Mouse (Mus musculus) myocyte (in vitro differentiated cells): ENCODE results near the gene Tpm1. TPM values are rescaled to one million over a fixed set of nuclear protein-coding genes. Genes with fewer than 3 reads are reported as not detected.

ENCODE experiments used
- H3K27me3 ChIP-seq: one replicate; pipeline ENCODE4 v1.6.1; 2011; ENCODE audit not compliant: control insufficient read depth, insufficient read depth, insufficient read length
- H3K36me3 ChIP-seq: one replicate; pipeline ENCODE4 v1.6.1; 2011; ENCODE audit not compliant: control insufficient read depth, insufficient read depth
- H3K4me2 ChIP-seq: one replicate; pipeline ENCODE4 v1.6.1; 2011; ENCODE audit warnings: low read depth, control low read depth
- H3K4me3 ChIP-seq: one replicate; pipeline ENCODE4 v1.5.1; 2011; ENCODE audit warnings: mild to moderate bottlenecking, control low read depth, moderate library complexity
- H3K79me2 ChIP-seq: one replicate; pipeline ENCODE4 v1.6.1; 2011; ENCODE audit not compliant: control insufficient read depth, insufficient read depth
- H3ac ChIP-seq: one replicate; pipeline ENCODE4 v1.6.1; 2011; ENCODE audit not compliant: control insufficient read depth, insufficient read length
- CEBPB ChIP-seq: IDR thresholded peaks from 2 replicates; pipeline ENCODE4 v1.6.1; 2011; ENCODE audit warnings: mild to moderate bottlenecking, moderate library complexity; ENCODE audit not compliant: poor library complexity, insufficient read depth, severe bottlenecking
- E2F4 ChIP-seq: IDR thresholded peaks from one replicate; pipeline ENCODE4 v1.6.1; 2011; ENCODE audit warnings: mild to moderate bottlenecking, control low read depth, moderate library complexity; ENCODE audit not compliant: insufficient read depth
- MAX ChIP-seq: IDR thresholded peaks from one replicate; pipeline ENCODE4 v1.6.1; 2011; ENCODE audit warnings: low read depth, mild to moderate bottlenecking, control low read depth
- MYOD1 ChIP-seq, 3 experiments: IDR thresholded peaks; one replicate each; pipeline ENCODE4 v1.6.1; 2011; ENCODE audit warnings: control low read depth in 2 of 3, low read depth in 2 of 3, mild to moderate bottlenecking in 2 of 3, moderate library complexity in 1 of 3; ENCODE audit not compliant: insufficient read length in 2 of 3, control insufficient read depth in 1 of 3
- MYOG ChIP-seq, 3 experiments: IDR thresholded peaks; one replicate each; pipeline ENCODE4 v1.6.1; 2011; ENCODE audit warnings: control low read depth in 2 of 3, low read depth in 2 of 3, mild to moderate bottlenecking in 2 of 3; ENCODE audit not compliant: insufficient read length in 2 of 3, control insufficient read depth in 1 of 3, insufficient read depth in 1 of 3
- POLR2A ChIP-seq: IDR thresholded peaks from one replicate; pipeline ENCODE4 v1.6.1; 2011; ENCODE audit warnings: low read depth, mild to moderate bottlenecking, control low read depth, moderate library complexity; ENCODE audit not compliant: insufficient read length
- POLR2AphosphoS2 ChIP-seq: IDR thresholded peaks from one replicate; pipeline ENCODE4 v1.6.1; 2011; ENCODE audit warnings: low read depth, control low read depth; ENCODE audit not compliant: insufficient read length
- REST ChIP-seq: IDR thresholded peaks from one replicate; pipeline ENCODE4 v1.6.1; 2011; ENCODE audit warnings: mild to moderate bottlenecking, control low read depth, moderate library complexity; ENCODE audit not compliant: insufficient read depth, insufficient read length
- SRF ChIP-seq: IDR thresholded peaks from one replicate; pipeline ENCODE4 v1.6.1; 2011; ENCODE audit warnings: low read depth; ENCODE audit not compliant: control insufficient read depth, insufficient read length
- TCF12 ChIP-seq: IDR thresholded peaks from one replicate; pipeline ENCODE4 v1.6.1; 2011; ENCODE audit warnings: mild to moderate bottlenecking, control low read depth; ENCODE audit not compliant: poor library complexity, insufficient read depth, severe bottlenecking
- TCF3 ChIP-seq: IDR thresholded peaks from one replicate; pipeline ENCODE4 v1.6.1; 2011; ENCODE audit warnings: low read depth, control low read depth; ENCODE audit not compliant: insufficient read length
- USF1 ChIP-seq: IDR thresholded peaks from one replicate; pipeline ENCODE4 v1.6.1; 2011; ENCODE audit warnings: low read depth, mild to moderate bottlenecking, control low read depth, moderate library complexity
- polyA plus RNA-seq: library from polyadenylated mRNA; unstranded; fragments of >200 nt; fragmentation: generic; extraction: Trizol; gene quantifications from one replicate; pipeline ENCODE4 v1.2.1, GENCODE M21; 2012; ENCODE audit warnings: missing spikeins

Gene Tpm1
- polyA plus RNA-seq, 1 experiment = 1,921 TPM

DNA sequence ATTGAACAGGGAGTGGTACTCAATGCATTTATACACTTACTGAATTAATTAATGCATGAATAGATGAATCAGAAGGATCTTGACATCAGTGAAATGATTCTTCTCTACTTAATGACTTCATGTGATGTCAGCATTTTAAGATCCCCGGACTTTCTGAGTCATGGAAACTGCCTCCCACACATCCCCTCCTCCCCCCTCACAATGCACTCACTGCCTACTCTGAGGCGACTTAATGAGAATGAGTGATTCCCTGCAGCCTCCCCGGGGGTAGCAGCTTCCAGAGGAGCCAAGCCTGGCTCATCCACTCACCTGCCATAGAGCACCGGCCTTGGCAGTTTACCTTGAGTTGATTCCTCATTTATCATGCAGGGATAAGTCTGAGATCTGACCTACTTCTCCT, 46.0 kb downstream of the Tpm1 start:
- no peaks in the 10 kb centered on the region for H3K79me2 ChIP-seq
- TF ChIP-seq E2F4 (no peak), TCF3 (no peak), MAX (no peak), CEBPB (no peak), TCF12 (no peak), USF1 (no peak)
- H3K4me2 ChIP-seq = no peak overlapping the region
- no peak overlapping the region for H3K4me3 ChIP-seq
- no peaks in the 10 kb centered on the region for H3K27me3 ChIP-seq
- no peak overlapping the region for H3ac ChIP-seq
- H3K36me3 ChIP-seq = no peaks in the 10 kb centered on the region

DNA sequence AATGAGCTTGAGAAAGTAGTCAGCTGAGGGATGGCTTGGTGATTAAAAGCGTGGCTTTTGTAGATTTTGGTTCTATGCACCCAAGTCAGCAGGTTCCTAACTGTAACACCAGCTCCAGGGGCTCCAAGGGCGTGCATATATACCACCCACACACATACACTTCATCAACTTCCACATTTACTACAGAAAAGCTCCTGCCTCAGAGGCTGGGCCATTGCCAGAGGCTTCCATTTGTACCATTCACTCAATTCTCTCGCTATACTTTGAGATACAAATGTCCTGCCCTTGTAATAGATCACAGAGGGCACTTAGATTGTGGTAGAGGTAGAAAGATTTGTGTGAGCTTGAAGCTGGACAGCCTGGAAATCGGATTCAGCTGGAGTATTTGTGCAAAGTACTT, 47.7 kb downstream of the Tpm1 start:
- TF ChIP-seq MYOD1 (IDR thresholded peaks at IDR 0.05; ENCODE audit: control insufficient read depth in 1 of 3, insufficient read length in 2 of 3, low read depth in 2 of 3) (no peak), TCF3 (no peak), MAX (no peak), REST (no peak), E2F4 (no peak)
- Histone ChIP-seq H3K4me3 (no peak overlapping the region), H3K4me2 (peak overlapping the region; percentile 25), H3K36me3 (no peaks in the 10 kb centered on the region), H3K27me3 (no peaks in the 10 kb centered on the region), H3ac (no peak overlapping the region), H3K79me2 (no peaks in the 10 kb centered on the region)

DNA sequence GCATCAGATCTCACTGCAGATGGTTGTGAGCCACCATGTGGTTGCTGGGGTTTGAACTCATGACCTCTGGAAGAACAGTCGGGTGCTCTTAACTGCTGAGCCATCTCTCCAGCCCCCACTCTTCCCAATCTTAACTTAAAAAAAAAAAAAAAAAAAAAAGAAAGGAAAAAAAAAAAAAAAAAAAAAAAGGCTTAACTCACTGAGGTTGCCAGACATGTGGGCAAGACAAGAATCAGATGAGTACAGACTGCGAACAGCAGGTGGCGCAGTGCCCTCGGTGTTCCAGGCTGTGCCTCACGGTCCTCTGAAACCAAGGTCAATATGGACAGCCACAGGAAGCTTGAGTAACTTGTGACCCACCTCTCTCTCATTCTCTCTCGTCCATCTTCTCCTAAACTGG, 48.2 kb downstream of the Tpm1 start:
- Histone ChIP-seq H3K79me2 (no peaks in the 10 kb centered on the region), H3K4me2 (peak overlapping the region; percentile 25), H3K4me3 (no peak overlapping the region), H3K36me3 (no peaks in the 10 kb centered on the region), H3K27me3 (no peaks in the 10 kb centered on the region), H3ac (no peak overlapping the region)
- no peak for TF ChIP-seq POLR2A
- peak in 1 of 3 experiments; percentile 12 for TF ChIP-seq MYOD1 (IDR thresholded peaks at IDR 0.05; ENCODE audit: control insufficient read depth in 1 of 3, insufficient read length in 2 of 3, low read depth in 2 of 3)

GRCm38 (mm10) chr9:66999698-67000097, 49.5 kb downstream of the Tpm1 start:
- no peak overlapping the region for H3K4me2 ChIP-seq
- H3K27me3 ChIP-seq = no peaks in the 10 kb centered on the region
- no peaks in the 10 kb centered on the region for H3K79me2 ChIP-seq
- TF ChIP-seq TCF12 (no peak), CEBPB (no peak), USF1 (no peak), SRF (no peak), REST (no peak), POLR2AphosphoS2 (no peak), MAX (no peak)
- no peaks in the 10 kb centered on the region for H3K36me3 ChIP-seq
- no peak overlapping the region for H3K4me3 ChIP-seq
- H3ac ChIP-seq = no peak overlapping the region

DNA sequence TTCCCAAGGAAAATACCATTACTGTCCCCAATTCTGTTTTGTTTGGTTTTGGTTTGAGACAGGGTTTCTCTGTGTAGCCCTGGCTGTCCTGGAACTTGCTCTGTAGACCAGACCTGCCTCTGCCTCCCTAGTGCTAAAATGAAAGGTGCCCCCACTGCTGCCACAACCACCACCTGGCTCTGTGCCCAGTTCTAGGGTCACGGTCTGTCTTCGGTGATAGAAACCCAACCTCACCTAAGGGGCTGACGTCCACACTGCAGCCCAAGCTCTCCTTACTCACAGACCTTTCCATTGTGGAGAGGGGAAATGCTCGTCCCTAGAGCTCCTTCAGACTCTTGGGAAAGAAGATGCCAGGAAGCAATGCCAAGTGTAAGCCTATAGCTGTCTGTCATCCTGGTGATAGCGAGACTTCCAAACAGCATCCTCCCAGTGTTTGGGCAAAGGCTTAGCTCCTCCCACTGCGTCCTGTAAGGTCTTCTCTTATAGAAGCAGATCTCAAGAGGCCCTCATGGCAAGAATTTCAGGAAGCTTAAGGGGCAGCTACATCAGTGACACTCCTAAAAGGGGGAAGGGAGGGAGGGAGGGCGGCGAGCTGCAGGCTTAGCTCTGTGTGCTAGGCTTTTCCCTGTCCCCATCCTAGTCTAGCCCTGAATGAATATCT, 57.3 kb downstream of the Tpm1 start:
- no peak for TF ChIP-seq CEBPB
- TF ChIP-seq USF1 = no peak
- no peak for TF ChIP-seq MAX
- TF ChIP-seq POLR2A = no peak
- no peak for TF ChIP-seq SRF
- TF ChIP-seq TCF12 = no peak
- no peak for TF ChIP-seq REST
- no peak for TF ChIP-seq MYOG (IDR thresholded peaks at IDR 0.05; ENCODE audit: control insufficient read depth in 1 of 3, insufficient read depth in 1 of 3, insufficient read length in 2 of 3, low read depth in 2 of 3)
- TF ChIP-seq TCF3 = no peak
- no peak for TF ChIP-seq E2F4
- no peaks in the 10 kb centered on the region for H3K27me3 ChIP-seq
- no peak overlapping the region for H3ac ChIP-seq
- H3K4me3 ChIP-seq = no peak overlapping the region
- H3K4me2 ChIP-seq = no peak overlapping the region
- no peaks in the 10 kb centered on the region for H3K79me2 ChIP-seq
- no peaks in the 10 kb centered on the region for H3K36me3 ChIP-seq

DNA sequence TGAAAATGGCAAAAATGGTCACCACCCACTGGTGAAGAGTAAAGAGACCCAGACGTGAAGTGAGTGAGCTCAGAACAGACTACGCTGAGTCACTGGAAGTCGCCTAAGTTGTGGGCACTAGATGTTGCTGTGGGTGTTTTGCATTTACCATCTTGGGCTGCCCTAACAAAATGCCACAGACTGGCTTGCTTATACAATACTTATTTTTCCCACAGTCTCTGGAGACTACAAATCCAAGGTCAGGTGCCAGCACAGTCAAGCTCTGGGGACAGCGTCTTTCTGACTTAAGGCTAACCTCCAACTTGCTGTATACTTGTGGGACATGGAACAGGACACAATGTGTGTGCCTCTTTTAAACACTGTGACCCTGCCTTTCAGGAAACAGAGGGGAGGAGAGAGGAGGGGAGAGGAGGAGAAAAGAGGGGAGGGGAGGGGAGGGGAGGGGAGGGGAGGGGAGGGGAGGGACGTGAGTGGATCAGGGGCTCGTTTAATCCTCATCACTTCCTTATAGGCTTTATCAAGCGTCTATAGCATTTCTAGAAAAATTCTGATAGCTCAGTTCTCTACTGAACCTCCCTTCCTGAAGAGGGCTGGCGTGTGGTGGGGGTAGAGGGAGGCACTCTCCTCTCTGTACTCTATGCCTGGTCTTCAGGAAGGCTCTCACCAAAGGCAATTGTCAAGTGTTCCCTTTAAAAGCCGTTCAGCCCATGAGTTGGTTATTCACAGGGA, 58.0 kb downstream of the Tpm1 start:
- H3K4me3 ChIP-seq = no peak overlapping the region
- no peak overlapping the region for H3ac ChIP-seq
- peak overlapping the region; percentile 68 for H3K4me2 ChIP-seq
- no peaks in the 10 kb centered on the region for H3K27me3 ChIP-seq
- no peaks in the 10 kb centered on the region for H3K36me3 ChIP-seq
- no peaks in the 10 kb centered on the region for H3K79me2 ChIP-seq
- TF ChIP-seq POLR2A = peak; percentile 21
- TF ChIP-seq TCF12 = no peak
- no peak for TF ChIP-seq SRF
- TF ChIP-seq MYOG (IDR thresholded peaks at IDR 0.05; ENCODE audit: control insufficient read depth in 1 of 3, insufficient read depth in 1 of 3, insufficient read length in 2 of 3, low read depth in 2 of 3) = no peak
